Mouse (Mus musculus) liver, adult 2 months (tissue): ENCODE measurements around the gene Phc1. TPM values are rescaled to one million over a fixed set of nuclear protein-coding genes. Genes with fewer than 3 reads are reported as not detected.
"Not testable (repeated sequence)": the region's sequence is repeated elsewhere in the genome, so short reads cannot be mapped to it uniquely, and the experiment has no call there.

Source experiments
- DNase-seq: peaks from one replicate; pipeline ENCODE4 v3.0.0-alpha.2; 2011; ENCODE audit warnings: low read depth, low spot score; ENCODE audit errors: extremely low read depth
- H3K27ac ChIP-seq: fragments of 200-500 bp; replicated peaks from 2 replicates; pipeline ENCODE4 v1.5.1; 2012; ENCODE audit warnings: low read depth, mild to moderate bottlenecking, control low read depth, inconsistent platforms, low read length; ENCODE audit not compliant: insufficient read depth
- H3K27me3 ChIP-seq: fragments of 200-500 bp; 2 replicates; pipeline ENCODE4 v1.6.1; 2012; ENCODE audit warnings: mild to moderate bottlenecking, moderate library complexity, low read length, inconsistent platforms; ENCODE audit not compliant: control insufficient read depth, insufficient read depth
- H3K36me3 ChIP-seq: fragments of 200-500 bp; 2 replicates; pipeline ENCODE4 v1.6.1; 2012; ENCODE audit warnings: low read length, inconsistent platforms; ENCODE audit not compliant: control insufficient read depth, insufficient read depth
- H3K4me1 ChIP-seq: fragments of 200-500 bp; 2 replicates; pipeline ENCODE4 v1.6.1; 2011; ENCODE audit warnings: low read length; ENCODE audit not compliant: control insufficient read depth, insufficient read depth
- H3K4me3 ChIP-seq: fragments of 200-500 bp; 2 replicates; pipeline ENCODE4 v1.5.1; 2011; ENCODE audit warnings: low read depth, mild to moderate bottlenecking, control low read depth, low read length, moderate library complexity; ENCODE audit not compliant: insufficient read depth
- H3K79me2 ChIP-seq: fragments of 200-500 bp; 2 replicates; pipeline ENCODE4 v1.6.1; 2012; ENCODE audit warnings: inconsistent platforms, mild to moderate bottlenecking, low read length, moderate library complexity; ENCODE audit not compliant: control insufficient read depth, insufficient read depth
- H3K9ac ChIP-seq: fragments of 200-500 bp; 2 replicates; pipeline ENCODE4 v1.6.1; 2012; ENCODE audit warnings: low read depth, mild to moderate bottlenecking, control low read depth, inconsistent platforms, low read length
- CTCF ChIP-seq: fragments of 200-500 bp; IDR thresholded peaks from 2 replicates; pipeline ENCODE4 v1.5.1; 2011; ENCODE audit warnings: low read depth, low read length, control low read depth
- POLR2A ChIP-seq: fragments of 200-500 bp; IDR thresholded peaks from 2 replicates; pipeline ENCODE4 v1.6.1; 2011; ENCODE audit warnings: low read length, control low read depth; ENCODE audit not compliant: insufficient read depth; ENCODE audit errors: extremely low read depth
- WGBS: fragments of 180-500 bp; shearing (Covaris S2); methylation state at CpG from one replicate; pipeline ENCODE4 v1.1.7; 2018; 5-methylcytosine and 5-hydroxymethylcytosine counted together
- polyA plus RNA-seq: library from polyadenylated mRNA; depleted of rRNA; stranded (reverse); fragments of >200 nt; gene quantifications from 2 replicates; pipeline ENCODE4 v1.2.3, GENCODE M21; 2012
- total RNA-seq: library from RNA; depleted of rRNA; stranded (reverse); fragments of >200 nt; gene quantifications from 2 replicates; pipeline ENCODE4 v1.2.3, GENCODE M21; 2014

Gene Phc1
- total and polyA plus RNA-seq, 2 experiments: 0.74 to 2.7 TPM

DNA sequence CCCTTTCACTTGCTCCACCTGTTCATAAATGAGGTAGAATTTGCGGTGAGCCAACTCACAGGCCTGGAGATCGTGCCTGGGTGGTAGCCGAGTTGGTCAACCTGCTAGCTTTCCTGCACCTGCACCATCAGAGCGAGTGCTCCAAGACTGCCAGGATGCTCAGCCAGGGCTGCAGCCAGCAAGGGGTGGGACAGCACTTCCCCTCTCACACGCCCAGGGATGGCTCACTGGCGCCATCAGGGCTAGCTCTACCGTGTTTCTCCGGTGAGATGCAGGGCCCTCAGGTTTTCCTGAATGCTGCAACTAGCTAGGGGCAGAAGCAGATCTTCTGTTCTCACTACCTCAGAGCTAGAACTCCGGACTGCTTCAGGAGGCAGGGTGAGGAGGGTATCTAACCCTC is 15.5 kb upstream of the Phc1 start:
- H3K9ac ChIP-seq: no peak overlapping the region
- H3K4me3 ChIP-seq: no peak overlapping the region
- no peaks in the 10 kb centered on the region for H3K27me3 ChIP-seq
- no peaks in the 10 kb centered on the region for H3K79me2 ChIP-seq
- no peak for DNase-seq
- H3K36me3 ChIP-seq: no peaks in the 10 kb centered on the region
- H3K4me1 ChIP-seq: no peaks in the 10 kb centered on the region
- no peak for TF ChIP-seq CTCF
- no peak for TF ChIP-seq POLR2A
- no peak overlapping the region for H3K27ac ChIP-seq
- WGBS: 56% methylated on average over 9 of the region's 9 CpGs

- H3K27ac ChIP-seq, H3K9ac ChIP-seq, DNase-seq, H3K4me1 ChIP-seq, H3K79me2 ChIP-seq, H3K36me3 ChIP-seq, H3K4me3 ChIP-seq, H3K27me3 ChIP-seq: not testable (repeated sequence)
- 79% methylated on average over 1 of the region's 1 CpGs for WGBS
Observed at GRCm38 (mm10) chr6:122347326-122347725, 7.0 kb upstream of the Phc1 start.

GRCm38 (mm10) chr6:122346399-122346798 is 6.0 kb upstream of the Phc1 start:
- Histone ChIP-seq H3K27me3 (peaks cover 3% of the 10 kb centered on the region; the same call in 1 of the 2 replicates), H3K4me1 (no peaks in the 10 kb centered on the region), H3K4me3 (no peak overlapping the region), H3K79me2 (no peaks in the 10 kb centered on the region), H3K36me3 (no peaks in the 10 kb centered on the region), H3K27ac (no peak overlapping the region), H3K9ac (no peak overlapping the region)
- DNase-seq: no peak
- 92% methylated on average over 7 of the region's 7 CpGs for WGBS
- no peak for TF ChIP-seq CTCF
- no peak for TF ChIP-seq POLR2A

GRCm38 (mm10) chr6:122345731-122346130 is 5.4 kb upstream of the Phc1 start:
- no peak overlapping the region for H3K27ac ChIP-seq
- no peak overlapping the region for H3K9ac ChIP-seq
- no peak for DNase-seq
- no peaks in the 10 kb centered on the region for H3K79me2 ChIP-seq
- TF ChIP-seq CTCF (no peak), POLR2A (no peak)
- H3K4me1 ChIP-seq: no peaks in the 10 kb centered on the region
- no peaks in the 10 kb centered on the region for H3K36me3 ChIP-seq
- WGBS: 74% methylated on average over 6 of the region's 6 CpGs
- no peak overlapping the region for H3K4me3 ChIP-seq
- peaks cover 3% of the 10 kb centered on the region; the same call in 1 of the 2 replicates for H3K27me3 ChIP-seq

DNA sequence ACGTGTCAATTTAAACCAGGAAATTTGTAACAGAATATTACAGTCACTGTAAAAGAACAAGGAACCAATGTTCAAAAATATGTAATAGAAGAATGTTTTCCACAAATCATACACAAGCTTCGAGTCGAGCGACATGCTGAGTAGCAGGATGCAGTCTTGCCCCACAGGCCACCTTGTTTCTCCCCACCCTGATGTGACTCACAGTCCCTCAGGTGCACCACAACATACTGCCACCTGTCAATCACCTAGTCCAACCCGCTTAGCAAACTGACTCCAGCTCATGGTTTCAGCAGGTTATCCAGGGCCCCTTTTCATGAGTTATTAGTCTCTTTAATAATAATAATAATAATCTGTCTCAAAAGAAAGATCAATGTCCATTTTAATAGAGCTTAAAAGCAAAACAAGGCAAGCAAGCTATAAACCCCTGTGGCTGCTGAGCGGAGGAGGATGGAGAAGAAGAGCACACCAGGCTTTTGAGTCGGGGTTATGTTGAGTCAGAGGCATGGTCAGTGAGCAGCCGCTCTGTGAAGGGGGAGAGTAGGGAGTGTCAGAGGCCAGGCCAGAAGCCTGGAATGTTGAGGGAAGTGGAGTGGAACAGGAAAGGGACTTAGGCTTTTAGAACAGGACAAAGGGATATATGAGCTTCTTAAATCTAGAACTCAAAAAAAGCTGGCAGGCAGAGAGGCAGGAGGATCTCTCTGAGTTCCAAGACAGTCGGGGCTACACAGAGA is 4.2 kb upstream of the Phc1 start:
- H3K4me3 ChIP-seq: no peak overlapping the region
- no peak overlapping the region for H3K9ac ChIP-seq
- peaks cover 5% of the 10 kb centered on the region; the same call in 1 of the 2 replicates for H3K4me1 ChIP-seq
- WGBS: 68% methylated on average over 9 of the region's 9 CpGs
- peaks cover 3% of the 10 kb centered on the region; the same call in 1 of the 2 replicates for H3K27me3 ChIP-seq
- H3K79me2 ChIP-seq: no peaks in the 10 kb centered on the region
- no peak for DNase-seq
- no peak overlapping the region for H3K27ac ChIP-seq
- TF ChIP-seq POLR2A (no peak), CTCF (no peak)
- no peaks in the 10 kb centered on the region for H3K36me3 ChIP-seq

DNA sequence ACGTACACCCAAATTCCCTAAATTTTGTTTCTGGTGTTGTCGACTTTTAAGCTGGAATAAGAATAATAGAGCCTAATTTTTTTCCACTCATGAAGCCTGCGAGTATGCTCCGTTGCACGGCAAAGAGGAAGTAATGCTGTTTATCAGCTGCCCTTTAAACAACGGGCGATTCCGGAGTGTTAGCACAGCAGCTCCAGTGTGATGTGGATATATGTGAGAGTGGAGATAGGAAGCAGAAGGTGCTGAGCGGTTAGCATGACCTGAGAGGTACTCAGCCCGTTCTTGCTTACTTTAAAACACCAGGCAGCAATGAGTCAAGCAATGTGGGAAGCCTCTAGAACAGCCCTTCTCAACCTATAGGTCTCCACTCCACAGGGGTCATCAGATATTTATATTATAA is 3.4 kb upstream of the Phc1 start:
- TF ChIP-seq POLR2A: no peak
- no peak for TF ChIP-seq CTCF
- no peaks in the 10 kb centered on the region for H3K36me3 ChIP-seq
- H3K9ac ChIP-seq: no peak overlapping the region
- peaks cover 3% of the 10 kb centered on the region; the same call in 1 of the 2 replicates for H3K27me3 ChIP-seq
- H3K4me3 ChIP-seq: no peak overlapping the region
- 35% methylated on average over 10 of the region's 10 CpGs for WGBS
- no peak overlapping the region for H3K27ac ChIP-seq
- H3K79me2 ChIP-seq: no peaks in the 10 kb centered on the region
- no peak for DNase-seq
- H3K4me1 ChIP-seq: peaks cover 5% of the 10 kb centered on the region; the same call in 1 of the 2 replicates
